8 mouse cellular contexts compared by ENCODE assay signal in the genomic region with DNA sequence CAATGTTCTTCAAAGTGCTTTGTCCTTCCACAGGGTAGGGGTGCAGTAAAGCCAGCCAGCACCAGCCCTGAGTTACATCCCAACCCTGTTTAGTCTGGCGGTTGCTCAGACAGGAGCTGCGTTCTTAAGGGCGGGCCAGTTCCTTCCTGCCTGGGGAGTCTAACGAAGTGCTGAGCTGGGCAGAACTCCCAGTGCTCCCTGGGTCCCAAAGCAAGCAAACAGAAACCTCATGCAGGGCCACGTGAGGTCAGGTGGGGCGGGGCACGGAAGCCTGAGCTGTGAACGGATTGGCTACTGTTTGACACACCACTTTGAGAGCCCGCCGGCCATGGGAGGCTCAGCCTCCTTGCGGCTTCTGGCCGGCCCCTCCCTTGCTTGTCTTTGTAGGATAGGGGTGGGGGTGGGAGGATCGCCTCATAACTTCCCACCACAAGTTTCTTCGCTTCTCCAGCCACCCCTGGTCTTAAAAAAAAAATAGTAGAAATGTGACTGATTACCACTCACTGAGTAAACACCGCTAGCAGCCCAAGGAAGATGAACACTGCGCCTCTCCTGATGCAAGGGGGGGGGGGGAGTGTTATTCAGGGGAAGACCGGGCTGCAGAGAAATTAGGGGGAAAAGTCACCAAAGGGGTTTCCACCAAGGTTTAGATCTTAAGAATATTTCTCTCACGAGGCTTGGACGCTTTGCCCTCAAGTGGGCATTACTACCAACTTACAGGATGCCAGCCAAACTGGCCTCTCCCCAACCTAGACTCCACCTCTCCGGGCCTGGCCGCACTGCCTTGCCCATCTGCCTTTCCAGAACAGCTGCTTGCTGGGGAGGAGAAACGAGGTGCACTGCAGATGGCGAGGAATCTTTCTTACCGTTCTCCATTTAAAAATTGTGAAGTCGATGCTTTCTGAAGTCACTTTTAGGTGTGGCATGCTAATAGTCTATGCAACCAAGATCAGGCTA.
DNase-seq lines count a peak whose midpoint lies in the region; ATAC-seq lines count a peak whose summit lies in the region.

No protein-coding gene starts in this region.

- H3K4me2 ChIP-seq in hindbrain, embryonic 12.5 days (replicated peaks), result peak overlapping the region; percentile 44

- WGBS in hindbrain, embryonic 12.5 days, result 22% methylated on average over 25 of the region's 25 CpGs

- no peaks in the 10 kb centered on the region for H3K36me3 ChIP-seq in hindbrain, embryonic 12.5 days

- no peak overlapping the region for H3K9ac ChIP-seq in hindbrain, embryonic 12.5 days

- H3K4me1 ChIP-seq in hindbrain, embryonic 12.5 days, result peaks cover 3% of the 10 kb centered on the region; the same call in 1 of the 2 replicates

- ATAC-seq in hindbrain, embryonic 12.5 days (ENCODE audit: low FRiP score), result peak; percentile 91

- H3K9me3 ChIP-seq in hindbrain, embryonic 12.5 days (replicated peaks), result no peaks in the 10 kb centered on the region

- DNase-seq in NIH3T3 (ENCODE audit: low read depth), result peak; percentile 93
- peak; percentile 72 to 78 for DNase-seq in cerebellum, postnatal 10 days
- peak; percentile 74 to 84 for DNase-seq in frontal cortex, postnatal 10 days (ENCODE audit: low spot score in 2 of 2)
- DNase-seq in left cerebral cortex, adult 11 months (ENCODE audit: low spot score), result peak; percentile 77
- DNase-seq in lung, postnatal 36 days, result peak; percentile 99
- peak; percentile 72 for DNase-seq in retina, embryonic 14.5 days (ENCODE audit: low spot score)
- peak; percentile 82 to 91 for DNase-seq in thymus, postnatal 36 days

- peaks cover 45% of the 10 kb centered on the region for H3K27me3 ChIP-seq in hindbrain, embryonic 12.5 days

- H3K4me3 ChIP-seq in hindbrain, embryonic 12.5 days, result peak overlapping the region; percentile 10; the same call in 1 of the 2 replicates

- no peak overlapping the region for H3K27ac ChIP-seq in hindbrain, embryonic 12.5 days
